In genomic region chr11:79806417-79806816, GRCm38 (mm10) we compare ENCODE assay signal across 10 mouse cellular contexts.
DNase-seq lines count a peak whose midpoint lies in the region; ATAC-seq lines count a peak whose summit lies in the region.
"Had no signal": no experiment of that assay in that cellular context is flagged by ENCODE, and none has a peak within 500 bp of the region (broad histone marks: within the 10 kb centered on the region; RNA-seq: fewer than 3 reads in every experiment).

No protein-coding gene starts in this region.

- peak overlapping the region; percentile 71 for H3K27ac ChIP-seq in heart, embryonic 13.5 days (replicated peaks)
- peak overlapping the region; percentile 53; the same call in 1 of the 2 replicates for H3K27ac ChIP-seq in midbrain, embryonic 10.5 days (replicated peaks)
- H3K27ac ChIP-seq in midbrain, embryonic 15.5 days = no peak overlapping the region
- H3K27ac ChIP-seq in hindbrain, embryonic 14.5 days = peak overlapping the region; percentile 51; the same call in 1 of the 2 replicates
- peak overlapping the region; percentile 89 for H3K27ac ChIP-seq in stomach, embryonic 15.5 days
- H3K27ac ChIP-seq in liver, embryonic 12.5 days = no peak overlapping the region

- DNase-seq in heart, adult 9 months (ENCODE audit: low spot score in 2 of 2) = no peak
- DNase-seq in midbrain, embryonic 10.5 days (ENCODE audit: low spot score) = no peak
- DNase-seq in hindbrain, embryonic 14.5 days (ENCODE audit: low spot score) = no peak
- no peak for DNase-seq in right cerebral cortex, postnatal 4 days
- DNase-seq: cerebellum, postnatal 36 days had no signal

- no peak for ATAC-seq in heart, embryonic 13.5 days (ENCODE audit: extremely low read depth, insufficient number of reproducible peaks, low FRiP score, low TSS enrichment)
- no peak for ATAC-seq in midbrain, embryonic 15.5 days (replicated peaks)
- no peak for ATAC-seq in hindbrain, embryonic 14.5 days (ENCODE audit: low FRiP score)
- ATAC-seq in stomach, embryonic 15.5 days (ENCODE audit: insufficient read depth, low FRiP score, low read depth) = no peak
- no peak for ATAC-seq in liver, embryonic 12.5 days

- no peaks in the 10 kb centered on the region for H3K36me3 ChIP-seq in heart, embryonic 13.5 days
- H3K36me3 ChIP-seq in midbrain, embryonic 10.5 days = no peaks in the 10 kb centered on the region
- H3K36me3 ChIP-seq in midbrain, embryonic 15.5 days (replicated peaks) = no peaks in the 10 kb centered on the region
- no peaks in the 10 kb centered on the region for H3K36me3 ChIP-seq in hindbrain, embryonic 14.5 days (replicated peaks; ENCODE audit: control insufficient read depth, insufficient read depth)
- no peaks in the 10 kb centered on the region for H3K36me3 ChIP-seq in stomach, embryonic 15.5 days
- H3K36me3 ChIP-seq in liver, embryonic 12.5 days = no peaks in the 10 kb centered on the region

- peaks cover 24% of the 10 kb centered on the region for H3K4me1 ChIP-seq in heart, embryonic 13.5 days
- peaks cover 21% of the 10 kb centered on the region for H3K4me1 ChIP-seq in midbrain, embryonic 10.5 days
- H3K4me1 ChIP-seq in midbrain, embryonic 15.5 days = peaks cover 5% of the 10 kb centered on the region
- H3K4me1 ChIP-seq in hindbrain, embryonic 14.5 days (replicated peaks; ENCODE audit: control insufficient read depth, insufficient read depth, low read length) = peaks cover 17% of the 10 kb centered on the region
- H3K4me1 ChIP-seq in stomach, embryonic 15.5 days = peaks cover 35% of the 10 kb centered on the region
- no peaks in the 10 kb centered on the region for H3K4me1 ChIP-seq in liver, embryonic 12.5 days

- H3K9me3 ChIP-seq in heart, embryonic 13.5 days = peaks cover 10% of the 10 kb centered on the region
- peaks cover 9% of the 10 kb centered on the region for H3K9me3 ChIP-seq in midbrain, embryonic 10.5 days (replicated peaks)
- H3K9me3 ChIP-seq in midbrain, embryonic 15.5 days = no peaks in the 10 kb centered on the region
- H3K9me3 ChIP-seq in hindbrain, embryonic 14.5 days (ENCODE audit: control insufficient read depth, low read length) = no peaks in the 10 kb centered on the region
- H3K9me3 ChIP-seq in stomach, embryonic 15.5 days = no peaks in the 10 kb centered on the region
- H3K9me3 ChIP-seq in liver, embryonic 12.5 days (replicated peaks) = peaks cover 7% of the 10 kb centered on the region

- H3K27me3 ChIP-seq in heart, embryonic 13.5 days (replicated peaks) = no peaks in the 10 kb centered on the region
- H3K27me3 ChIP-seq in midbrain, embryonic 10.5 days (ENCODE audit: low read depth, poor library complexity, severe bottlenecking) = peaks cover 5% of the 10 kb centered on the region; the same call in 1 of the 2 replicates
- no peaks in the 10 kb centered on the region for H3K27me3 ChIP-seq in midbrain, embryonic 15.5 days (replicated peaks)
- no peaks in the 10 kb centered on the region for H3K27me3 ChIP-seq in hindbrain, embryonic 14.5 days (ENCODE audit: control insufficient read depth, insufficient read depth, low read length)
- H3K27me3 ChIP-seq in stomach, embryonic 15.5 days (replicated peaks) = no peaks in the 10 kb centered on the region
- H3K27me3 ChIP-seq in liver, embryonic 12.5 days (replicated peaks) = peaks cover 6% of the 10 kb centered on the region; the same call in 1 of the 2 replicates

- no peak overlapping the region for H3K4me3 ChIP-seq in heart, embryonic 13.5 days
- H3K4me3 ChIP-seq in midbrain, embryonic 10.5 days = no peak overlapping the region
- H3K4me3 ChIP-seq in midbrain, embryonic 15.5 days = no peak overlapping the region
- H3K4me3 ChIP-seq in hindbrain, embryonic 14.5 days (replicated peaks; ENCODE audit: low read length) = no peak overlapping the region
- H3K4me3 ChIP-seq in stomach, embryonic 15.5 days (replicated peaks) = no peak overlapping the region
- H3K4me3 ChIP-seq in liver, embryonic 12.5 days = no peak overlapping the region
- H3K4me3 ChIP-seq: megakaryocyte, embryonic 14.5 days had no signal

- no peak overlapping the region for H3K9ac ChIP-seq in heart, embryonic 13.5 days
- H3K9ac ChIP-seq in midbrain, embryonic 15.5 days = no peak overlapping the region
- no peak overlapping the region for H3K9ac ChIP-seq in hindbrain, embryonic 14.5 days
- H3K9ac ChIP-seq in stomach, embryonic 15.5 days = no peak overlapping the region
- H3K9ac ChIP-seq in liver, embryonic 12.5 days = no peak overlapping the region

- 63% methylated on average over 10 of the region's 10 CpGs for WGBS in heart, embryonic 13.5 days
- 80% methylated on average over 10 of the region's 10 CpGs for WGBS in midbrain, embryonic 10.5 days
- 77% methylated on average over 10 of the region's 10 CpGs for WGBS in midbrain, embryonic 15.5 days
- WGBS in hindbrain, embryonic 14.5 days = 73% methylated on average over 10 of the region's 10 CpGs
- 52% methylated on average over 10 of the region's 10 CpGs for WGBS in stomach, embryonic 15.5 days
- WGBS in liver, embryonic 12.5 days (ENCODE audit: insufficient replicate concordance) = 75% methylated on average over 10 of the region's 10 CpGs

- H3K4me2 ChIP-seq in heart, embryonic 13.5 days = no peak overlapping the region
- H3K4me2 ChIP-seq in midbrain, embryonic 15.5 days = no peak overlapping the region
- H3K4me2 ChIP-seq in hindbrain, embryonic 14.5 days (replicated peaks) = no peak overlapping the region
- peak overlapping the region; percentile 32; the same call in 1 of the 2 replicates for H3K4me2 ChIP-seq in stomach, embryonic 15.5 days
- H3K4me2 ChIP-seq in liver, embryonic 12.5 days = no peak overlapping the region

Comparison
In these comparisons a context has a peak if more than half of its experiments do, and no peak if none do; other contexts are left out.
1. H3K27ac ChIP-seq: peak in heart, embryonic 13.5 days (single experiment), midbrain, embryonic 10.5 days (single experiment), hindbrain, embryonic 14.5 days (single experiment) and stomach, embryonic 15.5 days (single experiment); none in midbrain, embryonic 15.5 days (single experiment) and liver, embryonic 12.5 days (single experiment).